Mouse (Mus musculus) myocyte (in vitro differentiated cells): ENCODE data around the gene C87436. TPM values are rescaled to one million over a fixed set of nuclear protein-coding genes. Genes with fewer than 3 reads are reported as not detected.

Experiments
- H3K27me3 ChIP-seq: one replicate; pipeline ENCODE4 v1.6.1; 2011; ENCODE audit not compliant: control insufficient read depth, insufficient read depth, insufficient read length
- H3K36me3 ChIP-seq: one replicate; pipeline ENCODE4 v1.6.1; 2011; ENCODE audit not compliant: control insufficient read depth, insufficient read depth
- H3K4me2 ChIP-seq: one replicate; pipeline ENCODE4 v1.6.1; 2011; ENCODE audit warnings: low read depth, control low read depth
- H3K4me3 ChIP-seq: one replicate; pipeline ENCODE4 v1.5.1; 2011; ENCODE audit warnings: mild to moderate bottlenecking, control low read depth, moderate library complexity
- H3K79me2 ChIP-seq: one replicate; pipeline ENCODE4 v1.6.1; 2011; ENCODE audit not compliant: control insufficient read depth, insufficient read depth
- H3ac ChIP-seq: one replicate; pipeline ENCODE4 v1.6.1; 2011; ENCODE audit not compliant: control insufficient read depth, insufficient read length
- CEBPB ChIP-seq: IDR thresholded peaks from 2 replicates; pipeline ENCODE4 v1.6.1; 2011; ENCODE audit warnings: mild to moderate bottlenecking, moderate library complexity; ENCODE audit not compliant: poor library complexity, insufficient read depth, severe bottlenecking
- E2F4 ChIP-seq: IDR thresholded peaks from one replicate; pipeline ENCODE4 v1.6.1; 2011; ENCODE audit warnings: mild to moderate bottlenecking, control low read depth, moderate library complexity; ENCODE audit not compliant: insufficient read depth
- MAX ChIP-seq: IDR thresholded peaks from one replicate; pipeline ENCODE4 v1.6.1; 2011; ENCODE audit warnings: low read depth, mild to moderate bottlenecking, control low read depth
- MYOD1 ChIP-seq, 3 experiments: IDR thresholded peaks; one replicate each; pipeline ENCODE4 v1.6.1; 2011; ENCODE audit warnings: control low read depth in 2 of 3, low read depth in 2 of 3, mild to moderate bottlenecking in 2 of 3, moderate library complexity in 1 of 3; ENCODE audit not compliant: insufficient read length in 2 of 3, control insufficient read depth in 1 of 3
- MYOG ChIP-seq, 3 experiments: IDR thresholded peaks; one replicate each; pipeline ENCODE4 v1.6.1; 2011; ENCODE audit warnings: control low read depth in 2 of 3, low read depth in 2 of 3, mild to moderate bottlenecking in 2 of 3; ENCODE audit not compliant: insufficient read length in 2 of 3, control insufficient read depth in 1 of 3, insufficient read depth in 1 of 3
- POLR2A ChIP-seq: IDR thresholded peaks from one replicate; pipeline ENCODE4 v1.6.1; 2011; ENCODE audit warnings: low read depth, mild to moderate bottlenecking, control low read depth, moderate library complexity; ENCODE audit not compliant: insufficient read length
- POLR2AphosphoS2 ChIP-seq: IDR thresholded peaks from one replicate; pipeline ENCODE4 v1.6.1; 2011; ENCODE audit warnings: low read depth, control low read depth; ENCODE audit not compliant: insufficient read length
- REST ChIP-seq: IDR thresholded peaks from one replicate; pipeline ENCODE4 v1.6.1; 2011; ENCODE audit warnings: mild to moderate bottlenecking, control low read depth, moderate library complexity; ENCODE audit not compliant: insufficient read depth, insufficient read length
- SRF ChIP-seq: IDR thresholded peaks from one replicate; pipeline ENCODE4 v1.6.1; 2011; ENCODE audit warnings: low read depth; ENCODE audit not compliant: control insufficient read depth, insufficient read length
- TCF12 ChIP-seq: IDR thresholded peaks from one replicate; pipeline ENCODE4 v1.6.1; 2011; ENCODE audit warnings: mild to moderate bottlenecking, control low read depth; ENCODE audit not compliant: poor library complexity, insufficient read depth, severe bottlenecking
- TCF3 ChIP-seq: IDR thresholded peaks from one replicate; pipeline ENCODE4 v1.6.1; 2011; ENCODE audit warnings: low read depth, control low read depth; ENCODE audit not compliant: insufficient read length
- USF1 ChIP-seq: IDR thresholded peaks from one replicate; pipeline ENCODE4 v1.6.1; 2011; ENCODE audit warnings: low read depth, mild to moderate bottlenecking, control low read depth, moderate library complexity
- polyA plus RNA-seq: library from polyadenylated mRNA; unstranded; fragments of >200 nt; fragmentation: generic; extraction: Trizol; gene quantifications from one replicate; pipeline ENCODE4 v1.2.1, GENCODE M21; 2012; ENCODE audit warnings: missing spikeins

The C87436 gene
- polyA plus RNA-seq, 1 experiment = 6.9 TPM

DNA sequence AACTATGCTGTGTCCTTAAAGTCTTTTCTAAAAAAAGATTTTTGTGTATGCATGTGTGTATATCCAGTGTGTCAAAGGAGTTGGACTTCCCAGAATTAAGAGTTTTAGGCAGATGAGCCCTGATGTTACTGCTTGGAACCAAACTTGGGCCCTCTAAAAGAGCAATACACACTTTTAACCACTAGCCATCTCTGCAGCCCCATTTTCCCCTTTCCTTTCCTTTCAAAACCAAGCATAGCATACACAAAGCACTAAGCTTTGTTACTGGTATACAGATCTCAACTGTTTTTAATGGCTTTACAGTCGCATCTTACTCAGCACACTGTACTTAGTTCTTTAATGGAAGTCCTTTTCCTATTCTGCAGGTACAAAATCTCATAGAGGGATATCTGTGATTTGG, 1.4 kb downstream of the C87436 start:
- Histone ChIP-seq H3K36me3 (peaks cover 5% of the 10 kb centered on the region), H3ac (peak overlapping the region; percentile 67), H3K4me2 (peak overlapping the region; percentile 93), H3K4me3 (peak overlapping the region; percentile 74), H3K27me3 (no peaks in the 10 kb centered on the region), H3K79me2 (peaks cover 11% of the 10 kb centered on the region)
- no peak for TF ChIP-seq TCF3
- TF ChIP-seq CEBPB = no peak
- TF ChIP-seq MAX = no peak
- no peak for TF ChIP-seq MYOD1 (IDR thresholded peaks at IDR 0.05; ENCODE audit: control insufficient read depth in 1 of 3, insufficient read length in 2 of 3, low read depth in 2 of 3)
- TF ChIP-seq USF1 = no peak
- TF ChIP-seq E2F4 = no peak
- no peak for TF ChIP-seq MYOG (IDR thresholded peaks at IDR 0.05; ENCODE audit: control insufficient read depth in 1 of 3, insufficient read depth in 1 of 3, insufficient read length in 2 of 3, low read depth in 2 of 3)
- TF ChIP-seq POLR2AphosphoS2 = no peak
- no peak for TF ChIP-seq TCF12
- no peak for TF ChIP-seq REST
- TF ChIP-seq SRF = no peak
- no peak for TF ChIP-seq POLR2A

DNA sequence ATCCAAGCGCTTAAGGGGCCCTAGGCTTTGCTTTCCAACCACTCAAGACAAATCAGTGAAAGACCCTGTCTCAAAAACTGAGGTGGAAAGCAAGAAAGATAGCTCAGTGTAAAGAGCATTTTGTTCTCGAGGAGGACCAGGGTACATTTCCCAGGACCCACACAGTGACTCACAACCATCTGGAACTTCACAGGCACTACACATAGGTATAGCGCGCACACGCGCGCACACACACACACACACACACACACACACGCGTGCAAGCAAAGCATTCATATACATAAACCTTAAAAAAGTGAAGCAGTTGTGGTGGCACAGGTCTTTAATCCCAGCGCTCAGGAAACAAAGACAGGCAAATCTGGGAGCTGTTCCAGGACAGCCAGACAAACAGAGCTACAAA, 3.4 kb downstream of the C87436 start:
- Histone ChIP-seq H3ac (no peak overlapping the region), H3K4me2 (no peak overlapping the region), H3K36me3 (no peaks in the 10 kb centered on the region), H3K27me3 (no peaks in the 10 kb centered on the region), H3K4me3 (no peak overlapping the region), H3K79me2 (peaks cover 11% of the 10 kb centered on the region)
- no peak for TF ChIP-seq USF1
- no peak for TF ChIP-seq MAX

DNA sequence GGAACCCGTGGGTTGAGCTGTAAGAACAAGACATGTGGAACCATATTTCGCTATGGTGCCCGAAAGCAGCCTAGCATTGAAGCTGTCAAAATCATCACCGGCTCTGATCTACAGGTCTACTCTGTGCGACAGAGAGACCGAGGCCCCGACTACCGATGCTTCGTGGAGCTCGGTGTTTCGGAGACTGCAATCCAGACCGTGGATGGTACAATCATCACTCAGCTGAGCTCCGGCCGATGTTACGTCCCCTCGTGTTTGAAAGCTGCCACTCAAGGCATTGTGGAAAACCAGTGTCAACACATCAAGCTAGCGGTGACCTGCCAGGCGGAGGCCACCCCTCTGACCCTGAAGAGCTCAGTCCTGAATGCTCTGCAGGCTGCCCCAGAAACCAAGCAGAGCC, 7.4 kb downstream of the C87436 start:
- H3K4me2 ChIP-seq = no peak overlapping the region
- no peak for TF ChIP-seq CEBPB
- TF ChIP-seq MYOG (IDR thresholded peaks at IDR 0.05; ENCODE audit: control insufficient read depth in 1 of 3, insufficient read depth in 1 of 3, insufficient read length in 2 of 3, low read depth in 2 of 3) = no peak
- TF ChIP-seq USF1 = no peak
- TF ChIP-seq POLR2AphosphoS2 = no peak
- no peak for TF ChIP-seq POLR2A
- no peak for TF ChIP-seq TCF3
- no peak for TF ChIP-seq REST
- TF ChIP-seq SRF = no peak
- no peak for TF ChIP-seq MYOD1 (IDR thresholded peaks at IDR 0.05; ENCODE audit: control insufficient read depth in 1 of 3, insufficient read length in 2 of 3, low read depth in 2 of 3)
- TF ChIP-seq MAX = no peak
- TF ChIP-seq E2F4 = no peak
- no peak for TF ChIP-seq TCF12
- no peak overlapping the region for H3ac ChIP-seq
- H3K36me3 ChIP-seq = peaks cover 20% of the 10 kb centered on the region
- H3K27me3 ChIP-seq = no peaks in the 10 kb centered on the region
- no peaks in the 10 kb centered on the region for H3K79me2 ChIP-seq
- no peak overlapping the region for H3K4me3 ChIP-seq

DNA sequence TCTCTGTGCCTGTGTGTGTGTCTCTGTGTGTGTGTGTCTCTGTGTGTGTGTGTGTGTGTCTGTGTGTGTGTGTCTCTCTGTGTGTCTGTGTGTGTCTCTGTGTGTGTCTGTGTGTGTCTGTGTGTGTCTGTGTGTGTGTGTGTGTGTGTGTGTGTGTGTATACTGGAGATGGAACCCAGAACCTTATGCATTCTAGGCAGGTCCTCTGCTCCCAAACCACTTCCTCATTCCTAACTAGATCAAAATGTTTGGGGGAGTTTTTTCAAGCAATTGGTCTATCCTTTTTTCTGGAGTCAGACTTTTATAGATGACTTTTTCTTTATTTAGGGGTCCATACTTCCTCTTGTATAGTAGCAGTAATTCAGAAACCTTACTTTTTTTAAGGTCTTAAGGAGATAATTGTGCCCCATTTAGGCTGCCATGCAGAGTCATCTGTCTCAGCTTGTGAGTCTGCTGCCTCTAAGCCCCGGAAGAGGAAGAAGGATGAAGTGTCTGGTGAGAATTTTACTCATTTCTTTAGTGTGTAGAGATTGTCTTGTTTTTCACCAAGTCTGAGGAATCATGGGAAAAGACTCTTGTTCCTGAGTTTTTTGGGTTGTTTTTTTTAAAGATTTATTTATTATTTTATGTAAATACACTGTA, 8.9 kb downstream of the C87436 start:
- Histone ChIP-seq H3ac (no peak overlapping the region), H3K36me3 (peaks cover 20% of the 10 kb centered on the region), H3K79me2 (no peaks in the 10 kb centered on the region), H3K4me3 (no peak overlapping the region), H3K27me3 (no peaks in the 10 kb centered on the region), H3K4me2 (no peak overlapping the region)
- TF ChIP-seq MYOD1 (IDR thresholded peaks at IDR 0.05; ENCODE audit: control insufficient read depth in 1 of 3, insufficient read length in 2 of 3, low read depth in 2 of 3) = no peak
- no peak for TF ChIP-seq POLR2A

DNA sequence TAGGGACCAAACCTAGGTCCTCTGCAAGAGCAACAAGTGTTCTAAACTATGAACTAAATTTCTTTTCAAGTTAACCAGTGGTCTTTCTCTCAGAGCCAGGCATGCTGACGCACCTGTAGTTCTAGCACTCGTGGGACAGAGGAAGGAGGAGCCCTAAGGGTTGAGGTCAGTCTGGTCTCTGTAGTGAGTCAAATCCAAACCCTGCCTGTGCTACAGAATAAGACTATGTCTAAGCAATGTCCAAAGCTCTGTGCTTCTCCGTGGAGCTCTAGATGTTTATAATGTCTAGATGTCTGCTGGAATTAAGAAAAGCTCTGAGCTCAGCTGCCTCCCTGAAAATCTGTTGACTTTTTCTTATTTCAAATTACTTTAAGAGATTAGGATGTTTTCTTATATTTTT, 18.6 kb downstream of the C87436 start:
- no peak for TF ChIP-seq TCF3
- no peak for TF ChIP-seq USF1
- no peak for TF ChIP-seq POLR2AphosphoS2
- no peak for TF ChIP-seq MYOD1 (IDR thresholded peaks at IDR 0.05; ENCODE audit: control insufficient read depth in 1 of 3, insufficient read length in 2 of 3, low read depth in 2 of 3)
- no peak for TF ChIP-seq MYOG (IDR thresholded peaks at IDR 0.05; ENCODE audit: control insufficient read depth in 1 of 3, insufficient read depth in 1 of 3, insufficient read length in 2 of 3, low read depth in 2 of 3)
- Histone ChIP-seq H3K79me2 (no peaks in the 10 kb centered on the region), H3K36me3 (peaks cover 21% of the 10 kb centered on the region), H3ac (no peak overlapping the region), H3K4me3 (no peak overlapping the region), H3K27me3 (no peaks in the 10 kb centered on the region), H3K4me2 (no peak overlapping the region)
